Mouse (Mus musculus) testis, postnatal 14 days (tissue): ENCODE data around the gene Apba1.

Experiments used
- DNase-seq: peaks from one replicate; pipeline ENCODE4 v3.0.0; 2021; ENCODE audit warnings: low spot score

The Apba1 gene

DNA sequence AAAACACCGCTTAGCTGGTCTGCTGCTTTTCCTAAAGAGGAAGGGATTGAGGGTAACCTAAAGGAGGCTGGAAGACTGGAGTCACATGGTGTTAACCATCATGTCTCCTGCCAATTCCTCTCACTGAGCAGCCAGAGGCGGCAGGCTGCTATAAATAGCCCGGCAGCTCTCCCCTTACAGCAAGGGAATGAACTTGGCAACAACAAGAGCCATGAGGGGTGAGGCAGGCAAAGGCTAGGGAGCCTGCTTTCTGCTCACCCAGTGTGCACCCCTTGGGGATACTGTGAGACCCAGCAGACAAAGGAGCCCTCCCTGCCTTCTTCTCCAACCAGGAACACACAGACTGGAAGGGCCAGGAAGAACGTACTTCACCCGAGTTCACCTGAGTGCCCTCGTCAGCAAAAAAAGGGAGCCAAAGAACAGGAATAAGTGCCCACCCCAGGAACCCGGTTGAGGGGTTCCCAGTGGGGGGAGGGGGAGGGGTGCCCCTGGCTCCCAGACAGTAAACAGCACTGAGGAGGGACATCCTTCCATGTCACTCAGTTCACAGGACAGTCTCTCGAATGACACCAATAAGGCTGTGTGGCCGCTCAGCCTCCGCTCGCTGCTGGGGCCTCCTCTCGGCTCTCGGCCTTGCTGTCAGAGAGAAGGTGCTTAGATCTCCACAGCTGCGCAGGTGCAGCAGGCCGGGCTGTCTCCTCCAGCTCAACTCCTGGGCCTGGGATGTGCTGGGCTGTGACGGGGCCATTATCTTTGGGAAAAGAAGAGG lies 214.4 kb downstream of the Apba1 start:
- peak; percentile 44 for DNase-seq

DNA sequence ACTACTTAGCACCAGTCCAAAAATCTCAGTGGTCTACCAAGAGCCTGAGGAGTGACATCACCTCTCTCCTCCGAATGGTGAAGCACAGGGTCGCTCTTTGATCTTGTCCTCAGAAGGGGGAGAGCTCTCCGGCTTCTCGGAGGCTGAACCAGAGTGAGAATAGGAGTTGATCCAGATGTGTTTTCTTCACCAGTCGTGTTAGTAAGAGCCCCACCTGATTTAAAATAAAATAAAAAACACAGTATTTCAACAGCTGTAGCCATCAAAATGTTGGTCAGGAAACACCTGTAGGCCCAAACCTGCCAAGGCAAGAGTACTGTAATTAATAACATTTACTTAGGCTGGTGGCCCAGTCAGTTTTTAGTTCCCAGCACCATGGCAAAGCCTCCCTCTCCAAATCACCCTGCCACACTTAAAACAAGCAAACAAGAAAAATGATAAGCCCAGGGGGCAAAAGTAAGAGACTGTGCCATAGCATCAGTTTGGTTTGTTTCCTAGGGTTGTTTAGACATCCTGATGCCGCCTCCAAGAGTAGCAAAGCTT lies 219.3 kb downstream of the Apba1 start:
- no peak for DNase-seq

DNA sequence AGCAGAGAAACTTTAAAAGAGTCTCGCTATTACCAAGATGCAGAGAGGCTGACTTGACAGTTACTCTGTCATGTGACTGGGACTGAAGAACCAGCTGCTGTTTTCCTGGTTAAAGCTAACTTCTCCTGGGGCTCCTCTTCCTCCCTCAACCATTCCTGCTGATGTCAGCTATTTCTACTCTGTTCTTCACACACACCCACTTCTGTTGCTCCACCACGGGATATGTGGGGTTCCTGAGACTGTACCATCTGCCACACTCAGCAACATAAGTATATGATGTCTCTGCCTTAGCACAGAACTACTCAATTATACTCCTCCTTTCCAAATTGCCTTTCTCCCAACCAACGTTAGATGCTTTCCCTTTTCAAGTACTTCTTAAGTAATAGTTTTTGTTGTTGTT lies 221.9 kb downstream of the Apba1 start:
- DNase-seq: no peak

DNA sequence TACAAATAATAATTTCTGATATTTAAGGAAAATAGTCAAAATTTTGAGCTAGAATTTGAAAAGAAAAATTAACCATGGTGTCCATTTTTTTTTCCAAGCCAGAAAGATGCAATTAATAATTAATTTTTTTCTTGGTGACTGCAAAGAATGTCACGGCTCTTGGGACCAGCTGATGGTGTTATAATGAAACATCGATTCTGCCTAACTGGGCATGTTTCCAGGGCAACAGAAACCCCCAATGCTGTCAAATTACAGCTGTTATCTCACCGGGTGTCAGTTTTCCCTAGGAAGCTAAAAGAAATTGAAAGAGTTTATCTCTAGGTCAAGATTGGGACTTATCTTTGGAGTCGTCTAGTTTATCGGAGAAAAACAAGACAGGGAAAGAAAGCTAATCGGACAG lies 225.5 kb downstream of the Apba1 start:
- DNase-seq: no peak

DNA sequence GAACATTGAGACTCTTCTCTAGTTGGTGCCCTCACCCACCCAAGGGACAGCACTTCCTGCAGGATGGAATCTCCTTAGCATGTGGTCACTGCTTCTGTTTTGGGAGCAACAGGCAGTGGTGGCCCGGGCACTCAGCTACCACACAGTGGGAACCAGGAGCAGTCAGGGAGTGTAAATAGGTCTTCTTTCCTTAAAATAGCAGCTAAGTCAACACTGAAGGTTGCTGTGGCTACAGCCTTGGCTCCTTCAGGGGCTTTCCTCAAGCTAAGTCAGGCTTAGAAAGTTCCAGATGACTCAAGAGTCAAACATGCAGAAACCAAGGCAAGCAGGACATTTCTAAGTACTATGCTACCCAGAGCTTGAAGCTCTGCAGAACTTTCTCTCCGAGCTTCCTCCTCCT lies 228.6 kb downstream of the Apba1 start:
- DNase-seq: no peak

DNA sequence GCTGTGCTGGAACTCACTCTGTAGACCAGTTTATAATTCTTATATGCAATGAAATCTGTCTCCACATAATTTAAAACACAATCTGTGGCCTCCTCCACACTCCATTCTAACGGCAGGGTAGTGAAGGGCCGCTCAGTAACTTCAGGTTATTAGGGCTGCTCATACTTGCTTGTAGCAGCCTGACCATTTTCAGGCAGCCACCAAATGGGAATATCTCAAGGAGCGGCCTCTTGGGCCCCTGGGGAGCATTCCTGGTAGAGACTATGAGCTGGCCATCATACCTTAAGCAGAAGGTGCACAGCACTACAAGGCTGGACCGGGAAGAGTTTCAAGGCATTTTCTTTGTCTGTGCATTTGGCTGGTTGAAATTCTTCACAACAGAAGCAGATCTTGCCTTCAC lies 229.5 kb downstream of the Apba1 start:
- DNase-seq: no peak

DNA sequence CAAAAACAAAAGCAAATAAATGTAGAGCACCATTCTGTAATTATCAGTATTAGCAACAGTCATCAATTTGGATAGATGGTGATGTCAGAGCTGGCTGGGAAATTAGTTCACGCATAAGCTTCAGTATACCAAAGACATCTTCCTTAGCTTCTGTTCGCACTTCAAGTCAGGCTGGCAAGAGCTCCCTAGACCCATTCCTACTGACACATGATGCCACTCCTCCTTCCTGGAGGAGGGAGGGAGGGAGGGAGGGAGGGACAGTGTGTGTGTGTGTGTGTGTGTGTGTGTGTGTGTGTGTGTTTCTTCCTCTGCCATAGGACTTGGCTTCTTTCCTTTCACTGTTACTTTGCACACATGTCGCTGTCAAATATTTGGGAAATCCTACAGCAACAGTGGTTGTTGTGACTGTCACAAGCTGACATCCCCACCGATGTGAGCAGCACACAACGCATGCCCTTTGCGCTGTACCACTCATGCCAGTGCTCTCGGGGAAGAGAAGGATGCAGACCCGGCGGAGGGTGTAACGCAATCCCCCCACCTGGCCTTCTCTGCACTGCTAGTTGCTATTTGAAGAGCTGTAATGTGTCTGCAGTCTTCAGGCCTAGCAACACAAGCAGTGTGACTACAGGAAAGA lies 237.2 kb downstream of the Apba1 start:
- no peak for DNase-seq
